Mouse (Mus musculus): Measurements from ENCODE around the gene Prpf3. TPM values are rescaled to one million over a fixed set of nuclear protein-coding genes. Genes with fewer than 3 reads are reported as not detected.
"Not testable (repeated sequence)": the region's sequence is repeated elsewhere in the genome, so short reads cannot be mapped to it uniquely, and the experiment has no call there.

Gene Prpf3
- polyA plus RNA-seq, 1 experiment from 2014 or later = 33.7 TPM

DNA sequence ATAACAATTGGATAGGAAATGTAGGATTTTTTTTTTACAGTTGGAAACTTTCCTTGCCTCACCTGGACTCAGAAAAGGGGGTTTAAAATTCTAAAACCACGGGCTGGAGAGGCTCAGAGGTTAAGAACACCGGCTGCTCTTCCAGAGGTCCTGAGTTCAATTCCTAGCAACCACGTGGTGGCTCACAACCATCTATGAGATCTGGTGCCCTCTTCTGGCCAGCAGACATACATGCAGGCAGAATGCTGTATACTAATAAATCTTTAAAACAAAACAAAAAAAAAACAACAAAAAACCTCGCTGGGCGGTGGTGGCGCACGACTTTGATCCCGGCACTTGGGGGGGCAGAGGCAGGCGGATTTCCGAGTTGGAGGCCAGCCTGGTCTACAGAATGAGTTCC, 5.5 kb upstream of the Prpf3 start:
- Histone ChIP-seq H3K4me2 (ENCODE audit: low read length) (no peak overlapping the region), H3K27ac (replicated peaks in 1 of 2; ENCODE audit: control insufficient read depth in 1 of 2, insufficient read depth in 1 of 2, low read depth in 2 of 2, low read length in 2 of 2) (no peak overlapping the region), H3K4me1 (ENCODE audit: control insufficient read depth in 2 of 2, insufficient read depth in 2 of 2, low read length in 2 of 2) (peaks cover 0 to 6% of the 10 kb centered on the region in 2 experiments; a peak in 1 of 4 replicates), H3K27me3 (ENCODE audit: control insufficient read depth, insufficient read depth, low read length) (no peaks in the 10 kb centered on the region), H3K36me3 (ENCODE audit: control insufficient read depth, insufficient read depth, low read length) (peaks cover 32% of the 10 kb centered on the region), H3K4me3 (ENCODE audit: control insufficient read depth in 1 of 2, insufficient read depth in 1 of 2, low read depth in 1 of 2, low read length in 2 of 2) (no peak overlapping the region), H3K9me3 (ENCODE audit: control insufficient read depth, low read length) (no peaks in the 10 kb centered on the region), H3K9ac (ENCODE audit: low read length) (no peak overlapping the region)
- ATAC-seq (ENCODE audit: insufficient number of reproducible peaks, insufficient read depth, low FRiP score, low read depth) = no peak
- WGBS = 79% methylated on average over 10 of the region's 10 CpGs

- no peaks in the 10 kb centered on the region for H3K9me3 ChIP-seq (ENCODE audit: control insufficient read depth, low read length)
- no peak overlapping the region for H3K27ac ChIP-seq (replicated peaks in 1 of 2; ENCODE audit: control insufficient read depth in 1 of 2, insufficient read depth in 1 of 2, low read depth in 2 of 2, low read length in 2 of 2)
- H3K27me3 ChIP-seq (ENCODE audit: control insufficient read depth, insufficient read depth, low read length) = no peaks in the 10 kb centered on the region
- H3K4me3 ChIP-seq (ENCODE audit: control insufficient read depth in 1 of 2, insufficient read depth in 1 of 2, low read depth in 1 of 2, low read length in 2 of 2) = no peak overlapping the region
- ATAC-seq (ENCODE audit: insufficient number of reproducible peaks, insufficient read depth, low FRiP score, low read depth) = no peak
- peaks cover 24% of the 10 kb centered on the region for H3K36me3 ChIP-seq (ENCODE audit: control insufficient read depth, insufficient read depth, low read length)
- H3K9ac ChIP-seq (ENCODE audit: low read length) = no peak overlapping the region
- H3K4me2 ChIP-seq (ENCODE audit: low read length) = no peak overlapping the region
- WGBS = 71% methylated on average over 3 of the region's 3 CpGs
- peaks cover 0 to 9% of the 10 kb centered on the region in 2 experiments; a peak in 1 of 4 replicates for H3K4me1 ChIP-seq (ENCODE audit: control insufficient read depth in 2 of 2, insufficient read depth in 2 of 2, low read length in 2 of 2)
Measured at GRCm38 (mm10) chr3:95860323-95860722, 4.6 kb upstream of the Prpf3 start.

- not testable (repeated sequence) for H3K9ac ChIP-seq (ENCODE audit: low read length); H3K27ac ChIP-seq (replicated peaks in 1 of 2; ENCODE audit: control insufficient read depth in 1 of 2, insufficient read depth in 1 of 2, low read depth in 2 of 2, low read length in 2 of 2); H3K4me3 ChIP-seq (ENCODE audit: control insufficient read depth in 1 of 2, insufficient read depth in 1 of 2, low read depth in 1 of 2, low read length in 2 of 2); H3K9me3 ChIP-seq (ENCODE audit: control insufficient read depth, low read length); H3K4me2 ChIP-seq (ENCODE audit: low read length); ATAC-seq (ENCODE audit: insufficient number of reproducible peaks, insufficient read depth, low FRiP score, low read depth); H3K27me3 ChIP-seq (ENCODE audit: control insufficient read depth, insufficient read depth, low read length); H3K36me3 ChIP-seq (ENCODE audit: control insufficient read depth, insufficient read depth, low read length)
- WGBS = 77% methylated on average over 3 of the region's 3 CpGs
- peaks cover 0 to 16% of the 10 kb centered on the region in 2 experiments; a peak in 2 of 4 replicates for H3K4me1 ChIP-seq (ENCODE audit: control insufficient read depth in 2 of 2, insufficient read depth in 2 of 2, low read length in 2 of 2)
Measured at GRCm38 (mm10) chr3:95858278-95858677, 2.6 kb upstream of the Prpf3 start.

DNA sequence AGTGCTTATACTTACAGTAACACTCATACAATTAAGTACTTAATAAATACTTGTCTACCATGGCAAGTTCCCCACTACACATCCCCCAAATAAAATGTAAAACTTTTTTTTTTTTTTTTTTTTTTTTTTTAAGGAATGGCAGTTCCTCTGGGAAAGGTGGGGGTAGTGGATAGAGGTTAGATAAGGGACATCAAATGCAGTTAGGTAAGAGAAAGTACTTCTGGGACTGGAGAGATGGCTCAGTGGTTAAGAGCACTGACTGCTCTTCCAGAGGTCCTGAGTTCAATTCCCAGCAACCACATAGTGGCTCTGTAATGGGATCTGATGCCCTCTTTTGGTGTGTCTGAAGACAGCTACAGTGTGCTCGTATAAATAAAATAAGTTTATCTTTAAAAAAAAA, 1.4 kb upstream of the Prpf3 start:
- WGBS = 77% methylated on average over 1 of the region's 1 CpGs
- not testable (repeated sequence) for H3K4me3 ChIP-seq (ENCODE audit: control insufficient read depth in 1 of 2, insufficient read depth in 1 of 2, low read depth in 1 of 2, low read length in 2 of 2)

DNA sequence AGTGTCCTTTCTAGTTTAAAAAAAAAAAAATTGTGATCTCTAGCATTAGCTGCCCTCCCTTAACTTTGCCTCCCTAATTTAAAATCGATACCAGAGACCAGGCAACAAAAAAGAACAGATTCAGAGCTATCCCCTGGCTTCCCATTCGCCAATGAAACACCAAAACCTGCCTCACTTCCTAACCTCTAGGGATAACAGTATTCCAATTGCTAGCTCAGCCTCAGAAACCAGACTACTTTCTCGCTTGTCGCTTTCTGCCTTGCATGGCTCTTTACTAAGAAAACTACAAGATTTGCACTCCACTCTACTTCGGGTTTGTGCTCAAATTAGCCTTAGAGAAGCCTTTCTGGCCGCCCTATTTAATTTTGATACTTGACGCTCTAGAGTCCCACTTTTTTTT, 430 bp upstream of the Prpf3 start:
- peaks cover 0 to 16% of the 10 kb centered on the region in 2 experiments; a peak in 2 of 4 replicates for H3K4me1 ChIP-seq (ENCODE audit: control insufficient read depth in 2 of 2, insufficient read depth in 2 of 2, low read length in 2 of 2)
- ATAC-seq (ENCODE audit: insufficient number of reproducible peaks, insufficient read depth, low FRiP score, low read depth) = 0 out of 2 replicates have a peak, but pooled peaks have one; percentile 2
- peak overlapping the region; percentile 38 to 69 for H3K27ac ChIP-seq (replicated peaks in 1 of 2; ENCODE audit: control insufficient read depth in 1 of 2, insufficient read depth in 1 of 2, low read depth in 2 of 2, low read length in 2 of 2)
- H3K36me3 ChIP-seq (ENCODE audit: control insufficient read depth, insufficient read depth, low read length) = peaks cover 24% of the 10 kb centered on the region
- H3K9ac ChIP-seq (ENCODE audit: low read length) = peak overlapping the region; percentile 88
- WGBS = 23% methylated on average over 7 of the region's 7 CpGs
- no peaks in the 10 kb centered on the region for H3K9me3 ChIP-seq (ENCODE audit: control insufficient read depth, low read length)
- no peaks in the 10 kb centered on the region for H3K27me3 ChIP-seq (ENCODE audit: control insufficient read depth, insufficient read depth, low read length)
- H3K4me3 ChIP-seq (ENCODE audit: control insufficient read depth in 1 of 2, insufficient read depth in 1 of 2, low read depth in 1 of 2, low read length in 2 of 2) = peak overlapping the region; percentile 78 to 82
- H3K4me2 ChIP-seq (ENCODE audit: low read length) = peak overlapping the region; percentile 78

More for the DNA sequence above, 1.4 kb upstream of the Prpf3 start:
- peaks cover 14% of the 10 kb centered on the region for H3K36me3 ChIP-seq (ENCODE audit: control insufficient read depth, insufficient read depth, low read length)
- not testable (repeated sequence) for H3K9ac ChIP-seq (ENCODE audit: low read length); ATAC-seq (ENCODE audit: insufficient number of reproducible peaks, insufficient read depth, low FRiP score, low read depth); H3K4me2 ChIP-seq (ENCODE audit: low read length); H3K9me3 ChIP-seq (ENCODE audit: control insufficient read depth, low read length); H3K27me3 ChIP-seq (ENCODE audit: control insufficient read depth, insufficient read depth, low read length); H3K27ac ChIP-seq (replicated peaks in 1 of 2; ENCODE audit: control insufficient read depth in 1 of 2, insufficient read depth in 1 of 2, low read depth in 2 of 2, low read length in 2 of 2)
- peaks cover 0 to 16% of the 10 kb centered on the region in 2 experiments; a peak in 2 of 4 replicates for H3K4me1 ChIP-seq (ENCODE audit: control insufficient read depth in 2 of 2, insufficient read depth in 2 of 2, low read length in 2 of 2)

- Histone ChIP-seq H3K36me3 (ENCODE audit: control insufficient read depth, insufficient read depth, low read length) (peaks cover 72% of the 10 kb centered on the region), H3K27ac (replicated peaks in 1 of 2; ENCODE audit: control insufficient read depth in 1 of 2, insufficient read depth in 1 of 2, low read depth in 2 of 2, low read length in 2 of 2) (peak overlapping the region in 1 of 2 experiments; percentile 63; a peak in 1 of 4 replicates), H3K9ac (ENCODE audit: low read length) (no peak overlapping the region), H3K4me3 (ENCODE audit: control insufficient read depth in 1 of 2, insufficient read depth in 1 of 2, low read depth in 1 of 2, low read length in 2 of 2) (no peak overlapping the region), H3K9me3 (ENCODE audit: control insufficient read depth, low read length) (no peaks in the 10 kb centered on the region), H3K4me2 (ENCODE audit: low read length) (no peak overlapping the region), H3K4me1 (ENCODE audit: control insufficient read depth in 2 of 2, insufficient read depth in 2 of 2, low read length in 2 of 2) (peaks cover 0 to 13% of the 10 kb centered on the region in 2 experiments; a peak in 2 of 4 replicates), H3K27me3 (ENCODE audit: control insufficient read depth, insufficient read depth, low read length) (no peaks in the 10 kb centered on the region)
- WGBS = 81% methylated on average over 8 of the region's 8 CpGs
- no peak for ATAC-seq (ENCODE audit: insufficient number of reproducible peaks, insufficient read depth, low FRiP score, low read depth)
Measured at GRCm38 (mm10) chr3:95851317-95851716, 4.4 kb downstream of the Prpf3 start.

- peak overlapping the region; percentile 6; the same call in 1 of the 2 replicates for H3K9ac ChIP-seq (ENCODE audit: low read length)
- H3K36me3 ChIP-seq (ENCODE audit: control insufficient read depth, insufficient read depth, low read length) = peaks cover 79% of the 10 kb centered on the region
- no peak overlapping the region for H3K4me3 ChIP-seq (ENCODE audit: control insufficient read depth in 1 of 2, insufficient read depth in 1 of 2, low read depth in 1 of 2, low read length in 2 of 2)
- no peaks in the 10 kb centered on the region for H3K9me3 ChIP-seq (ENCODE audit: control insufficient read depth, low read length)
- H3K27ac ChIP-seq (replicated peaks in 1 of 2; ENCODE audit: control insufficient read depth in 1 of 2, insufficient read depth in 1 of 2, low read depth in 2 of 2, low read length in 2 of 2) = peak overlapping the region in 1 of 2 experiments; percentile 63; a peak in 2 of 4 replicates
- WGBS = 31% methylated on average over 4 of the region's 4 CpGs
- no peak for ATAC-seq (ENCODE audit: insufficient number of reproducible peaks, insufficient read depth, low FRiP score, low read depth)
- H3K4me1 ChIP-seq (ENCODE audit: control insufficient read depth in 2 of 2, insufficient read depth in 2 of 2, low read length in 2 of 2) = peaks cover 0 to 10% of the 10 kb centered on the region in 2 experiments; a peak in 2 of 4 replicates
- no peak overlapping the region for H3K4me2 ChIP-seq (ENCODE audit: low read length)
- no peaks in the 10 kb centered on the region for H3K27me3 ChIP-seq (ENCODE audit: control insufficient read depth, insufficient read depth, low read length)
Measured at GRCm38 (mm10) chr3:95850611-95851010, 5.1 kb downstream of the Prpf3 start.

Data from heart, embryonic 14.5 days (tissue).